Mouse (Mus musculus) lung, adult 2 months (tissue): ENCODE data around the gene Gabpa. TPM values are rescaled to one million over a fixed set of nuclear protein-coding genes. Genes with fewer than 3 reads are reported as not detected.

Experiments used
- DNase-seq: peaks from one replicate; pipeline ENCODE4 v3.0.0; 2022
- H3K4me1 ChIP-seq: fragments of 200-500 bp; 2 replicates; pipeline ENCODE4 v1.6.1; 2011; ENCODE audit warnings: low read length; ENCODE audit not compliant: control insufficient read depth, insufficient read depth
- H3K4me3 ChIP-seq: fragments of 200-500 bp; replicated peaks from 2 replicates; pipeline ENCODE3; 2011; ENCODE audit warnings: low read depth, mild to moderate bottlenecking, control low read depth, low read length; ENCODE audit errors: extremely low read depth
- CTCF ChIP-seq: fragments of 200-500 bp; IDR thresholded peaks from 2 replicates; pipeline ENCODE4 v1.5.1; 2011; ENCODE audit warnings: mild to moderate bottlenecking, low read length, control low read depth; ENCODE audit not compliant: insufficient read depth
- POLR2A ChIP-seq: fragments of 200-500 bp; IDR thresholded peaks from 2 replicates; pipeline ENCODE4 v1.6.1; 2011; ENCODE audit warnings: low read depth, mild to moderate bottlenecking, control low read depth, low read length, borderline replicate concordance; ENCODE audit errors: extremely low read depth
- WGBS: fragments of 180-500 bp; shearing (Covaris S2); methylation state at CpG from one replicate; pipeline ENCODE4 v1.1.7; 2018; 5-methylcytosine and 5-hydroxymethylcytosine counted together
- polyA plus RNA-seq: library from polyadenylated mRNA; depleted of rRNA; stranded (reverse); fragments of >200 nt; gene quantifications from 2 replicates; pipeline ENCODE4 v1.2.3, GENCODE M21; 2012

The Gabpa gene
- polyA plus RNA-seq, 1 experiment = 10.7 TPM

GRCm38 (mm10) chr16:84838576-84838975, 3.9 kb downstream of the Gabpa start:
- H3K4me1 ChIP-seq = no peaks in the 10 kb centered on the region
- no peak overlapping the region for H3K4me3 ChIP-seq
- 76% methylated on average over 2 of the region's 2 CpGs for WGBS
- TF ChIP-seq CTCF = no peak
- no peak for TF ChIP-seq POLR2A
- DNase-seq = no peak

- DNase-seq = no peak
- no peaks in the 10 kb centered on the region for H3K4me1 ChIP-seq
- TF ChIP-seq CTCF = no peak
- TF ChIP-seq POLR2A = no peak
- no peak overlapping the region for H3K4me3 ChIP-seq
- 69% methylated on average over 6 of the region's 6 CpGs for WGBS
These were observed 18.8 kb downstream of the Gabpa start for GRCm38 (mm10) chr16:84853492-84853891.

- 82% methylated on average over 8 of the region's 8 CpGs for WGBS
- H3K4me3 ChIP-seq = no peak overlapping the region
- no peaks in the 10 kb centered on the region for H3K4me1 ChIP-seq
- TF ChIP-seq POLR2A (no peak), CTCF (no peak)
- DNase-seq = no peak
These were observed 29.9 kb downstream of the Gabpa start for GRCm38 (mm10) chr16:84864656-84865055.

GRCm38 (mm10) chr16:84873805-84874204, 39.1 kb downstream of the Gabpa start:
- 79% methylated on average over 8 of the region's 8 CpGs for WGBS
- TF ChIP-seq POLR2A = no peak
- no peak for TF ChIP-seq CTCF
- DNase-seq = no peak
- Histone ChIP-seq H3K4me3 (no peak overlapping the region), H3K4me1 (no peaks in the 10 kb centered on the region)

- Histone ChIP-seq H3K4me1 (no peaks in the 10 kb centered on the region), H3K4me3 (no peak overlapping the region)
- no peak for TF ChIP-seq POLR2A
- TF ChIP-seq CTCF = peak; percentile 20; the same call in 1 of the 2 replicates
- peak; percentile 6 for DNase-seq
- 44% methylated on average over 24 of the region's 24 CpGs for WGBS
These were observed 40.4 kb downstream of the Gabpa start for GRCm38 (mm10) chr16:84875012-84875717.

- TF ChIP-seq POLR2A (no peak), CTCF (no peak)
- no peaks in the 10 kb centered on the region for H3K4me1 ChIP-seq
- no peak for DNase-seq
- WGBS = 68% methylated on average over 7 of the region's 7 CpGs
- H3K4me3 ChIP-seq = no peak overlapping the region
These were observed 41.0 kb downstream of the Gabpa start for GRCm38 (mm10) chr16:84875718-84876035.

GRCm38 (mm10) chr16:84876082-84876481, 41.4 kb downstream of the Gabpa start:
- no peak for TF ChIP-seq CTCF
- TF ChIP-seq POLR2A = no peak
- H3K4me1 ChIP-seq = no peaks in the 10 kb centered on the region
- WGBS = 45% methylated on average over 8 of the region's 8 CpGs
- no peak for DNase-seq
- no peak overlapping the region for H3K4me3 ChIP-seq

- peak; percentile 54 for DNase-seq
- Histone ChIP-seq H3K4me3 (no peak overlapping the region), H3K4me1 (no peaks in the 10 kb centered on the region)
- TF ChIP-seq CTCF (peak; percentile 89), POLR2A (no peak)
- WGBS = 20% methylated on average over 5 of the region's 5 CpGs
These were observed 44.4 kb downstream of the Gabpa start for GRCm38 (mm10) chr16:84879146-84879545.

GRCm38 (mm10) chr16:84881168-84881567, 46.4 kb downstream of the Gabpa start:
- H3K4me1 ChIP-seq = no peaks in the 10 kb centered on the region
- 85% methylated on average over 9 of the region's 9 CpGs for WGBS
- H3K4me3 ChIP-seq = no peak overlapping the region
- no peak for TF ChIP-seq POLR2A
- TF ChIP-seq CTCF = no peak
- DNase-seq = no peak

GRCm38 (mm10) chr16:84881754-84882321, 47.1 kb downstream of the Gabpa start:
- Histone ChIP-seq H3K4me1 (no peaks in the 10 kb centered on the region), H3K4me3 (no peak overlapping the region)
- TF ChIP-seq POLR2A (no peak), CTCF (no peak)
- DNase-seq = no peak
- 78% methylated on average over 8 of the region's 8 CpGs for WGBS
